In genomic region chr13:44480128-44480527, GRCm38 (mm10) we compare ENCODE assay signal across 14 mouse cellular contexts.
DNase-seq lines count a peak whose midpoint lies in the region; ATAC-seq lines count a peak whose summit lies in the region.
"Had no signal": no experiment of that assay in that cellular context is flagged by ENCODE, and none has a peak within 500 bp of the region (broad histone marks: within the 10 kb centered on the region; RNA-seq: fewer than 3 reads in every experiment).

No protein-coding gene starts in this region.

- no peak overlapping the region for H3K9ac ChIP-seq in heart, embryonic 12.5 days
- H3K9ac ChIP-seq in forebrain, embryonic 11.5 days (ENCODE audit: low read length) = no peak overlapping the region
- H3K9ac ChIP-seq: forebrain, embryonic 12.5 days; hindbrain, embryonic 15.5 days; limb, embryonic 15.5 days had no signal

- peak; percentile 37 to 67 for DNase-seq in heart, adult 18-20 months
- peak; percentile 70 for DNase-seq in adipocyte (ENCODE audit: low spot score)
- peak; percentile 26 for DNase-seq in heart, postnatal 4 days
- peak; percentile 49 for DNase-seq in lung, postnatal 25 days (ENCODE audit: low spot score)
- DNase-seq in midbrain, embryonic 10.5 days (ENCODE audit: low spot score) = no peak
- DNase-seq in c-Kit-positive CD71-positive TER-119-positive erythroid progenitor cells, embryonic 14.5 days (ENCODE audit: low spot score) = no peak
- no peak for DNase-seq in forebrain, embryonic 11.5 days (ENCODE audit: low spot score)
- DNase-seq: thymus, postnatal 25 days had no signal

- H3K36me3 ChIP-seq in heart, embryonic 12.5 days = no peaks in the 10 kb centered on the region
- no peaks in the 10 kb centered on the region for H3K36me3 ChIP-seq in midbrain, embryonic 10.5 days
- H3K36me3 ChIP-seq in forebrain, embryonic 11.5 days (ENCODE audit: control insufficient read depth, insufficient read depth, low read length) = no peaks in the 10 kb centered on the region
- H3K36me3 ChIP-seq: forebrain, embryonic 12.5 days; hindbrain, embryonic 15.5 days; limb, embryonic 15.5 days had no signal

- 83% methylated on average over 7 of the region's 7 CpGs for WGBS in heart, embryonic 12.5 days
- WGBS in midbrain, embryonic 10.5 days = 94% methylated on average over 7 of the region's 7 CpGs
- 92% methylated on average over 7 of the region's 7 CpGs for WGBS in forebrain, embryonic 11.5 days

- peaks cover 3% of the 10 kb centered on the region; the same call in 1 of the 2 replicates for H3K9me3 ChIP-seq in heart, embryonic 12.5 days (replicated peaks)
- no peaks in the 10 kb centered on the region for H3K9me3 ChIP-seq in midbrain, embryonic 10.5 days (replicated peaks)
- H3K9me3 ChIP-seq in forebrain, embryonic 11.5 days (ENCODE audit: control insufficient read depth, low read length) = no peaks in the 10 kb centered on the region
- H3K9me3 ChIP-seq: forebrain, embryonic 12.5 days; hindbrain, embryonic 15.5 days; limb, embryonic 15.5 days had no signal

- H3K4me1 ChIP-seq in heart, embryonic 12.5 days (replicated peaks) = peaks cover 8% of the 10 kb centered on the region
- H3K4me1 ChIP-seq in midbrain, embryonic 10.5 days = peaks cover 18% of the 10 kb centered on the region
- H3K4me1 ChIP-seq in forebrain, embryonic 11.5 days (replicated peaks; ENCODE audit: control insufficient read depth, insufficient read depth, low read length) = no peaks in the 10 kb centered on the region

- no peak overlapping the region for H3K4me3 ChIP-seq in heart, embryonic 12.5 days
- H3K4me3 ChIP-seq in midbrain, embryonic 10.5 days = no peak overlapping the region
- no peak overlapping the region for H3K4me3 ChIP-seq in forebrain, embryonic 11.5 days (ENCODE audit: low read depth, low read length)
- H3K4me3 ChIP-seq: forebrain, embryonic 12.5 days; hindbrain, embryonic 15.5 days; limb, embryonic 15.5 days had no signal

- H3K4me2 ChIP-seq in heart, embryonic 12.5 days = no peak overlapping the region
- H3K4me2 ChIP-seq in forebrain, embryonic 11.5 days (ENCODE audit: low read depth, low read length, severe bottlenecking) = no peak overlapping the region
- H3K4me2 ChIP-seq: forebrain, embryonic 12.5 days; hindbrain, embryonic 15.5 days; limb, embryonic 15.5 days had no signal

- ATAC-seq in heart, embryonic 12.5 days (ENCODE audit: insufficient number of reproducible peaks, low FRiP score) = no peak
- ATAC-seq in forebrain, embryonic 11.5 days (replicated peaks; ENCODE audit: low FRiP score) = no peak
- ATAC-seq: midbrain, embryonic 16.5 days; Patski had no signal

- H3K27me3 ChIP-seq in heart, embryonic 12.5 days (replicated peaks) = no peaks in the 10 kb centered on the region
- H3K27me3 ChIP-seq in midbrain, embryonic 10.5 days (ENCODE audit: low read depth, poor library complexity, severe bottlenecking) = peaks cover 22% of the 10 kb centered on the region
- no peaks in the 10 kb centered on the region for H3K27me3 ChIP-seq in forebrain, embryonic 11.5 days (ENCODE audit: control insufficient read depth, insufficient read depth, low read length)
- H3K27me3 ChIP-seq: hindbrain, embryonic 15.5 days; limb, embryonic 15.5 days had no signal

- no peak overlapping the region for H3K27ac ChIP-seq in heart, embryonic 12.5 days (ENCODE audit: poor library complexity, severe bottlenecking)
- no peak overlapping the region for H3K27ac ChIP-seq in midbrain, embryonic 10.5 days (replicated peaks)
- H3K27ac ChIP-seq in forebrain, embryonic 11.5 days (ENCODE audit: low read depth, low read length) = no peak overlapping the region
- H3K27ac ChIP-seq: forebrain, embryonic 12.5 days; hindbrain, embryonic 15.5 days; limb, embryonic 15.5 days had no signal

Comparison
In these comparisons a context has a peak if more than half of its experiments do, and no peak if none do; other contexts are left out.
1. DNase-seq: peak in heart, adult 18-20 months (2 of 2), adipocyte (single experiment), heart, postnatal 4 days (single experiment) and lung, postnatal 25 days (single experiment); none in midbrain, embryonic 10.5 days (single experiment), c-Kit-positive CD71-positive TER-119-positive erythroid progenitor cells, embryonic 14.5 days (single experiment) and forebrain, embryonic 11.5 days (single experiment).